Mouse (Mus musculus): ENCODE measurements at regions not wholly inside any gene's neighbourhood (a gene's known extent, or its start where the extent isn't known, plus 50 kb on each side); places are given as distances from the start of the nearest gene placed in this dataset.

- H3K4me1 ChIP-seq (ENCODE audit: control insufficient read depth in 2 of 2, insufficient read depth in 2 of 2, low read length in 2 of 2, poor library complexity in 1 of 2), result peaks cover 0 to 3% of the 10 kb centered on the region in 2 experiments; a peak in 1 of 4 replicates
- no peak overlapping the region for H3K27ac ChIP-seq (ENCODE audit: insufficient read depth, low read depth, low read length, poor library complexity, severe bottlenecking)
- H3K9ac ChIP-seq (ENCODE audit: insufficient read depth, low read depth, low read length, poor library complexity, severe bottlenecking), result no peak overlapping the region
- DNase-seq (ENCODE audit: low read depth, low spot score), result no peak
- H3K4me3 ChIP-seq (ENCODE audit: insufficient read depth in 1 of 2, low read depth in 1 of 2, low read length in 2 of 2, poor library complexity in 1 of 2, severe bottlenecking in 1 of 2), result no peak overlapping the region
- in situ Hi-C loops (cut with MboI; ENCODE audit: low sequenced_read_pairs in 2 of 2, unreplicated experiment in 2 of 2), result no loop called here
- no peaks in the 10 kb centered on the region for H3K36me3 ChIP-seq (ENCODE audit: control insufficient read depth, insufficient read depth, low read length, poor library complexity, severe bottlenecking)
- TF ChIP-seq ZC3H11A (IDR thresholded peaks at IDR 0.05; ENCODE audit: borderline replicate concordance, low read depth, low read length) (no peak), HCFC1 (IDR thresholded peaks at IDR 0.05; ENCODE audit: borderline replicate concordance, insufficient read depth, low read length) (no peak), ZNF384 (IDR thresholded peaks at IDR 0.05; ENCODE audit: low read depth, low read length) (no peak), MAFK (IDR thresholded peaks at IDR 0.05; ENCODE audit: insufficient read depth, low read depth, low read length) (no peak), CHD2 (IDR thresholded peaks at IDR 0.05; ENCODE audit: low read depth, low read length) (no peak)
- H3K9me3 ChIP-seq (ENCODE audit: control insufficient read depth, insufficient read depth, low read depth, low read length), result no peaks in the 10 kb centered on the region
Observed at GRCm38 (mm10) chr6:28986756-28987155, 73.3 kb upstream of the Lep start.

- TF ChIP-seq ZC3H11A (IDR thresholded peaks at IDR 0.05; ENCODE audit: borderline replicate concordance, low read depth, low read length), result no peak
- TF ChIP-seq ZNF384 (IDR thresholded peaks at IDR 0.05; ENCODE audit: low read depth, low read length), result no peak
- no peak for TF ChIP-seq CHD2 (IDR thresholded peaks at IDR 0.05; ENCODE audit: low read depth, low read length)
- no peak for TF ChIP-seq HCFC1 (IDR thresholded peaks at IDR 0.05; ENCODE audit: borderline replicate concordance, insufficient read depth, low read length)
- no peak for TF ChIP-seq MAFK (IDR thresholded peaks at IDR 0.05; ENCODE audit: insufficient read depth, low read depth, low read length)
Observed at GRCm38 (mm10) chr6:28987386-28987785, 72.6 kb upstream of the Lep start.

GRCm38 (mm10) chr6:28989433-28989832 lies 70.6 kb upstream of the Lep start:
- Histone ChIP-seq H3K4me3 (ENCODE audit: insufficient read depth in 1 of 2, low read depth in 1 of 2, low read length in 2 of 2, poor library complexity in 1 of 2, severe bottlenecking in 1 of 2) (no peak overlapping the region), H3K4me1 (ENCODE audit: control insufficient read depth in 2 of 2, insufficient read depth in 2 of 2, low read length in 2 of 2, poor library complexity in 1 of 2) (no peaks in the 10 kb centered on the region; a peak in 1 of 4 replicates), H3K9ac (ENCODE audit: insufficient read depth, low read depth, low read length, poor library complexity, severe bottlenecking) (no peak overlapping the region), H3K9me3 (ENCODE audit: control insufficient read depth, insufficient read depth, low read depth, low read length) (no peaks in the 10 kb centered on the region), H3K27ac (ENCODE audit: insufficient read depth, low read depth, low read length, poor library complexity, severe bottlenecking) (no peak overlapping the region), H3K36me3 (ENCODE audit: control insufficient read depth, insufficient read depth, low read length, poor library complexity, severe bottlenecking) (no peaks in the 10 kb centered on the region)
- in situ Hi-C loops (cut with MboI; ENCODE audit: low sequenced_read_pairs in 2 of 2, unreplicated experiment in 2 of 2), result no loop called here
- no peak for DNase-seq (ENCODE audit: low read depth, low spot score)
- TF ChIP-seq HCFC1 (IDR thresholded peaks at IDR 0.05; ENCODE audit: borderline replicate concordance, insufficient read depth, low read length) (no peak), ZNF384 (IDR thresholded peaks at IDR 0.05; ENCODE audit: low read depth, low read length) (no peak), ZC3H11A (IDR thresholded peaks at IDR 0.05; ENCODE audit: borderline replicate concordance, low read depth, low read length) (no peak), CHD2 (IDR thresholded peaks at IDR 0.05; ENCODE audit: low read depth, low read length) (no peak), MAFK (IDR thresholded peaks at IDR 0.05; ENCODE audit: insufficient read depth, low read depth, low read length) (no peak)

More at GRCm38 (mm10) chr6:28987386-28987785, 72.6 kb upstream of the Lep start:
- H3K9me3 ChIP-seq (ENCODE audit: control insufficient read depth, insufficient read depth, low read depth, low read length), result no peaks in the 10 kb centered on the region
- no peak overlapping the region for H3K9ac ChIP-seq (ENCODE audit: insufficient read depth, low read depth, low read length, poor library complexity, severe bottlenecking)
- in situ Hi-C loops (cut with MboI; ENCODE audit: low sequenced_read_pairs in 2 of 2, unreplicated experiment in 2 of 2), result no loop called here
- H3K27ac ChIP-seq (ENCODE audit: insufficient read depth, low read depth, low read length, poor library complexity, severe bottlenecking), result no peak overlapping the region
- no peaks in the 10 kb centered on the region for H3K4me1 ChIP-seq (ENCODE audit: control insufficient read depth in 2 of 2, insufficient read depth in 2 of 2, low read length in 2 of 2, poor library complexity in 1 of 2)
- H3K4me3 ChIP-seq (ENCODE audit: insufficient read depth in 1 of 2, low read depth in 1 of 2, low read length in 2 of 2, poor library complexity in 1 of 2, severe bottlenecking in 1 of 2), result no peak overlapping the region
- H3K36me3 ChIP-seq (ENCODE audit: control insufficient read depth, insufficient read depth, low read length, poor library complexity, severe bottlenecking), result no peaks in the 10 kb centered on the region
- no peak for DNase-seq (ENCODE audit: low read depth, low spot score)

GRCm38 (mm10) chr6:28990210-28990609 lies 69.8 kb upstream of the Lep start:
- no peaks in the 10 kb centered on the region for H3K36me3 ChIP-seq (ENCODE audit: control insufficient read depth, insufficient read depth, low read length, poor library complexity, severe bottlenecking)
- H3K4me1 ChIP-seq (ENCODE audit: control insufficient read depth in 2 of 2, insufficient read depth in 2 of 2, low read length in 2 of 2, poor library complexity in 1 of 2), result no peaks in the 10 kb centered on the region; a peak in 1 of 4 replicates
- H3K9me3 ChIP-seq (ENCODE audit: control insufficient read depth, insufficient read depth, low read depth, low read length), result no peaks in the 10 kb centered on the region
- no peak overlapping the region for H3K27ac ChIP-seq (ENCODE audit: insufficient read depth, low read depth, low read length, poor library complexity, severe bottlenecking)
- no peak overlapping the region for H3K9ac ChIP-seq (ENCODE audit: insufficient read depth, low read depth, low read length, poor library complexity, severe bottlenecking)
- in situ Hi-C loops (cut with MboI; ENCODE audit: low sequenced_read_pairs in 2 of 2, unreplicated experiment in 2 of 2), result no loop called here
- no peak for DNase-seq (ENCODE audit: low read depth, low spot score)
- H3K4me3 ChIP-seq (ENCODE audit: insufficient read depth in 1 of 2, low read depth in 1 of 2, low read length in 2 of 2, poor library complexity in 1 of 2, severe bottlenecking in 1 of 2), result no peak overlapping the region
- TF ChIP-seq MAFK (IDR thresholded peaks at IDR 0.05; ENCODE audit: insufficient read depth, low read depth, low read length), result no peak
- no peak for TF ChIP-seq CHD2 (IDR thresholded peaks at IDR 0.05; ENCODE audit: low read depth, low read length)
- no peak for TF ChIP-seq ZNF384 (IDR thresholded peaks at IDR 0.05; ENCODE audit: low read depth, low read length)
- no peak for TF ChIP-seq ZC3H11A (IDR thresholded peaks at IDR 0.05; ENCODE audit: borderline replicate concordance, low read depth, low read length)
- no peak for TF ChIP-seq HCFC1 (IDR thresholded peaks at IDR 0.05; ENCODE audit: borderline replicate concordance, insufficient read depth, low read length)

- H3K27ac ChIP-seq (ENCODE audit: insufficient read depth, low read depth, low read length, poor library complexity, severe bottlenecking), result no peak overlapping the region
Observed at GRCm38 (mm10) chr6:28994481-28994880, 65.5 kb upstream of the Lep start.

More at GRCm38 (mm10) chr6:28994481-28994880, 65.5 kb upstream of the Lep start:
- no peaks in the 10 kb centered on the region for H3K36me3 ChIP-seq (ENCODE audit: control insufficient read depth, insufficient read depth, low read length, poor library complexity, severe bottlenecking)
- H3K9ac ChIP-seq (ENCODE audit: insufficient read depth, low read depth, low read length, poor library complexity, severe bottlenecking), result no peak overlapping the region
- TF ChIP-seq CHD2 (IDR thresholded peaks at IDR 0.05; ENCODE audit: low read depth, low read length), result no peak
- no peaks in the 10 kb centered on the region for H3K9me3 ChIP-seq (ENCODE audit: control insufficient read depth, insufficient read depth, low read depth, low read length)
- peaks cover 0 to 1% of the 10 kb centered on the region in 2 experiments; a peak in 1 of 4 replicates for H3K4me1 ChIP-seq (ENCODE audit: control insufficient read depth in 2 of 2, insufficient read depth in 2 of 2, low read length in 2 of 2, poor library complexity in 1 of 2)
- in situ Hi-C loops (cut with MboI; ENCODE audit: low sequenced_read_pairs in 2 of 2, unreplicated experiment in 2 of 2), result no loop called here
- H3K4me3 ChIP-seq (ENCODE audit: insufficient read depth in 1 of 2, low read depth in 1 of 2, low read length in 2 of 2, poor library complexity in 1 of 2, severe bottlenecking in 1 of 2), result no peak overlapping the region
- DNase-seq (ENCODE audit: low read depth, low spot score), result no peak

Data from ES-E14 (cell line).